Mouse (Mus musculus): ENCODE results near the gene Zbtb4. TPM values are rescaled to one million over a fixed set of nuclear protein-coding genes. Genes with fewer than 3 reads are reported as not detected.

The Zbtb4 gene
- polyA plus RNA-seq, 1 experiment from 2014 or later = 2.7 TPM

- no peak overlapping the region for H3K4me2 ChIP-seq (replicated peaks; ENCODE audit: low read depth)
- H3K27ac ChIP-seq (replicated peaks) = no peak overlapping the region
- DNase-seq (ENCODE audit: low spot score) (no peak), ATAC-seq (ENCODE audit: low FRiP score, low TSS enrichment) (no peak)
- TF ChIP-seq CTCF (IDR thresholded peaks at IDR 0.05; ENCODE audit: low read depth) (no peak), EP300 (optimal IDR thresholded peaks at IDR 0.05) (no peak)
- H3K27me3 ChIP-seq (ENCODE audit: control insufficient read depth, insufficient read depth, low read length) = no peaks in the 10 kb centered on the region
- H3K9ac ChIP-seq (ENCODE audit: low read length) = no peak overlapping the region; the same call in 1 of the 2 replicates
- WGBS = 73% methylated on average over 26 of the region's 26 CpGs
- H3K9me3 ChIP-seq (ENCODE audit: control insufficient read depth, low read length) = no peaks in the 10 kb centered on the region
- no peaks in the 10 kb centered on the region; the same call in 1 of the 2 replicates for H3K36me3 ChIP-seq (ENCODE audit: control insufficient read depth, insufficient read depth, low read length)
- no peaks in the 10 kb centered on the region for H3K4me1 ChIP-seq (replicated peaks; ENCODE audit: control insufficient read depth, insufficient read depth)
- no peak overlapping the region for H3K4me3 ChIP-seq (ENCODE audit: low read depth, low read length)
These were observed 12.0 kb downstream of the Zbtb4 start for GRCm38 (mm10) chr11:69777504-69778257.

- H3K9me3 ChIP-seq (ENCODE audit: control insufficient read depth, low read length) = no peaks in the 10 kb centered on the region
- no peak overlapping the region for H3K4me2 ChIP-seq (replicated peaks; ENCODE audit: low read depth)
- H3K27me3 ChIP-seq (ENCODE audit: control insufficient read depth, insufficient read depth, low read length) = no peaks in the 10 kb centered on the region
- whole genome bisulfite sequencing = 70% methylated on average over 23 of the region's 23 CpGs
- H3K4me1 ChIP-seq (replicated peaks; ENCODE audit: control insufficient read depth, insufficient read depth) = no peaks in the 10 kb centered on the region
- H3K4me3 ChIP-seq (ENCODE audit: low read depth, low read length) = no peak overlapping the region
- peak; percentile 9; the same call in 1 of the 2 replicates for ATAC-seq (ENCODE audit: low FRiP score, low TSS enrichment)
- no peaks in the 10 kb centered on the region; the same call in 1 of the 2 replicates for H3K36me3 ChIP-seq (ENCODE audit: control insufficient read depth, insufficient read depth, low read length)
- DNase-seq (ENCODE audit: low spot score) = no peak
- TF ChIP-seq CTCF (IDR thresholded peaks at IDR 0.05; ENCODE audit: low read depth) (no peak), EP300 (optimal IDR thresholded peaks at IDR 0.05) (no peak)
- no peak overlapping the region for H3K27ac ChIP-seq (replicated peaks)
- no peak overlapping the region for H3K9ac ChIP-seq (ENCODE audit: low read length)
These were observed 12.7 kb downstream of the Zbtb4 start for GRCm38 (mm10) chr11:69778258-69778982.

- Histone ChIP-seq H3K36me3 (ENCODE audit: control insufficient read depth, insufficient read depth, low read length) (no peaks in the 10 kb centered on the region; the same call in 1 of the 2 replicates), H3K27ac (replicated peaks) (no peak overlapping the region), H3K4me1 (replicated peaks; ENCODE audit: control insufficient read depth, insufficient read depth) (no peaks in the 10 kb centered on the region), H3K4me2 (replicated peaks; ENCODE audit: low read depth) (no peak overlapping the region), H3K9me3 (ENCODE audit: control insufficient read depth, low read length) (no peaks in the 10 kb centered on the region), H3K27me3 (ENCODE audit: control insufficient read depth, insufficient read depth, low read length) (no peaks in the 10 kb centered on the region), H3K9ac (ENCODE audit: low read length) (no peak overlapping the region), H3K4me3 (ENCODE audit: low read depth, low read length) (no peak overlapping the region)
- no peak for DNase-seq (ENCODE audit: low spot score)
- no peak for TF ChIP-seq CTCF (IDR thresholded peaks at IDR 0.05; ENCODE audit: low read depth)
- no peak for TF ChIP-seq EP300 (optimal IDR thresholded peaks at IDR 0.05)
- 56% methylated on average over 7 of the region's 7 CpGs for WGBS
- no peak for ATAC-seq (ENCODE audit: low FRiP score, low TSS enrichment)
These were observed 13.3 kb downstream of the Zbtb4 start for GRCm38 (mm10) chr11:69778985-69779384.

GRCm38 (mm10) chr11:69781828-69782227, 16.1 kb downstream of the Zbtb4 start:
- Histone ChIP-seq H3K4me1 (replicated peaks; ENCODE audit: control insufficient read depth, insufficient read depth) (no peaks in the 10 kb centered on the region), H3K9me3 (ENCODE audit: control insufficient read depth, low read length) (no peaks in the 10 kb centered on the region), H3K4me2 (replicated peaks; ENCODE audit: low read depth) (no peak overlapping the region), H3K27me3 (ENCODE audit: control insufficient read depth, insufficient read depth, low read length) (no peaks in the 10 kb centered on the region), H3K9ac (ENCODE audit: low read length) (no peak overlapping the region), H3K4me3 (ENCODE audit: low read depth, low read length) (no peak overlapping the region), H3K27ac (replicated peaks) (no peak overlapping the region), H3K36me3 (ENCODE audit: control insufficient read depth, insufficient read depth, low read length) (no peaks in the 10 kb centered on the region)
- ATAC-seq (ENCODE audit: low FRiP score, low TSS enrichment) (no peak), DNase-seq (ENCODE audit: low spot score) (no peak)
- TF ChIP-seq EP300 (optimal IDR thresholded peaks at IDR 0.05) (no peak), CTCF (IDR thresholded peaks at IDR 0.05; ENCODE audit: low read depth) (no peak)
- 37% methylated on average over 4 of the region's 4 CpGs for WGBS

- no peaks in the 10 kb centered on the region for H3K9me3 ChIP-seq (ENCODE audit: control insufficient read depth, low read length)
- H3K4me3 ChIP-seq (ENCODE audit: low read depth, low read length) = peak overlapping the region; percentile 22
- H3K9ac ChIP-seq (ENCODE audit: low read length) = peak overlapping the region; percentile 51; the same call in 1 of the 2 replicates
- H3K36me3 ChIP-seq (ENCODE audit: control insufficient read depth, insufficient read depth, low read length) = no peaks in the 10 kb centered on the region
- peak overlapping the region; percentile 50; the same call in 1 of the 2 replicates for H3K27ac ChIP-seq (replicated peaks)
- H3K4me1 ChIP-seq (replicated peaks; ENCODE audit: control insufficient read depth, insufficient read depth) = no peaks in the 10 kb centered on the region
- H3K27me3 ChIP-seq (ENCODE audit: control insufficient read depth, insufficient read depth, low read length) = no peaks in the 10 kb centered on the region
- 18% methylated on average over 15 of the region's 15 CpGs for WGBS
- ATAC-seq (ENCODE audit: low FRiP score, low TSS enrichment) = peak; percentile 90
- DNase-seq (ENCODE audit: low spot score) = peak; percentile 69
- no peak for TF ChIP-seq CTCF (IDR thresholded peaks at IDR 0.05; ENCODE audit: low read depth)
- TF ChIP-seq EP300 (optimal IDR thresholded peaks at IDR 0.05) = no peak
- H3K4me2 ChIP-seq (replicated peaks; ENCODE audit: low read depth) = peak overlapping the region; percentile 48
These were observed 19.1 kb downstream of the Zbtb4 start for GRCm38 (mm10) chr11:69784793-69785272.

Measured in stomach, postnatal 0 days (tissue).